8 mouse cellular contexts compared by ENCODE assay signal in the genomic region with DNA sequence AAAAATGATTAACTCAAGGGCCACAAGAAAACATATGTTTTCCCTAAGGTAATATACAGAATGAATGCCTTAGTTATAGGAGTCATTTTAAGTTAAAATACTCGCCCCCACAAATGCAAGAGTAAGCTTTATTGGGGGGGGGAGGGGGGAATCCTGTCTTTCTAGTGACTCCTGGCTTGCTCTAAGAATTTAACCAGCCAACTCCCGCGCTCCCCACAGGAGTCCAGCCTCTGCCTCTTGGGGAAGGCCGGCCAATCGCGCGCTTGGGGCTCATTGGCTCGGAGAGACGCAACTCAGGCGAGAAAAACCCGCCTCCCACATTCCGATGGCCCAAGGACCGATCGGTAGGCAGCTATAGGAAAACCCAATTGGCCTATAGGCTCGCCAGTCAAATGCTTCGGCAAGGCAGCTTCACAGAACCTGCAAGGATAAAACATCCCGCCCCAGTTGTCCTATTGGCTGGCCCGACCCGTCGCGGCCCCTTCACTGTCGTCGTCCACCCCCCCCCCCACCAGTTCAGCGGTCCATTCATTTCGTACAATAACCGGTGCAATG. TPM values are rescaled to one million over a fixed set of nuclear protein-coding genes. Genes with fewer than 3 reads are reported as not detected.
DNase-seq lines count a peak whose midpoint lies in the region; ATAC-seq lines count a peak whose summit lies in the region.

No protein-coding gene starts in this region.

- H3K27ac ChIP-seq in heart, embryonic 11.5 days (ENCODE audit: low read depth, low read length): peak overlapping the region; percentile 89
- peak overlapping the region; percentile 98 for H3K27ac ChIP-seq in kidney, embryonic 16.5 days (ENCODE audit: low read length)

- peak overlapping the region; percentile 99 for H3K4me3 ChIP-seq in erythroblast, embryonic 14.5 days (replicated peaks)
- peak overlapping the region; percentile 88 for H3K4me3 ChIP-seq in heart, embryonic 11.5 days (ENCODE audit: low read depth, low read length)
- H3K4me3 ChIP-seq in kidney, embryonic 16.5 days (ENCODE audit: low read length): peak overlapping the region; percentile 55

- ATAC-seq in heart, embryonic 11.5 days (replicated peaks; ENCODE audit: insufficient number of reproducible peaks, low FRiP score, low TSS enrichment): peak; percentile 89
- ATAC-seq in kidney, embryonic 16.5 days (ENCODE audit: low FRiP score, low TSS enrichment): peak; percentile 95

- peaks cover 76% of the 10 kb centered on the region for H3K36me3 ChIP-seq in erythroblast, embryonic 14.5 days (ENCODE audit: control insufficient read depth)
- H3K36me3 ChIP-seq in heart, embryonic 11.5 days (ENCODE audit: control insufficient read depth, insufficient read depth, low read length): peaks cover 19% of the 10 kb centered on the region
- H3K36me3 ChIP-seq in kidney, embryonic 16.5 days (ENCODE audit: insufficient read depth, low read length): peaks cover 35% of the 10 kb centered on the region

- H3K4me2 ChIP-seq in heart, embryonic 11.5 days: peak overlapping the region; percentile 75
- peak overlapping the region; percentile 60 for H3K4me2 ChIP-seq in kidney, embryonic 16.5 days (replicated peaks; ENCODE audit: low read depth, low read length)

- under 1% methylated on average over 26 of the region's 26 CpGs for WGBS in heart, embryonic 11.5 days (ENCODE audit: insufficient replicate concordance)
- under 1% methylated on average over 26 of the region's 26 CpGs for WGBS in kidney, embryonic 16.5 days

- H3K9me3 ChIP-seq in erythroblast, embryonic 14.5 days (ENCODE audit: control insufficient read depth, low read length): no peaks in the 10 kb centered on the region
- no peaks in the 10 kb centered on the region for H3K9me3 ChIP-seq in heart, embryonic 11.5 days (replicated peaks; ENCODE audit: control insufficient read depth, low read length)
- no peaks in the 10 kb centered on the region for H3K9me3 ChIP-seq in kidney, embryonic 16.5 days (ENCODE audit: low read length)

- H3K9ac ChIP-seq in heart, embryonic 11.5 days (ENCODE audit: low read depth, low read length): peak overlapping the region; percentile 98
- H3K9ac ChIP-seq in kidney, embryonic 16.5 days (replicated peaks; ENCODE audit: low read length): peak overlapping the region; percentile 81

- H3K4me1 ChIP-seq in erythroblast, embryonic 14.5 days (ENCODE audit: control insufficient read depth): peaks cover 51% of the 10 kb centered on the region
- H3K4me1 ChIP-seq in heart, embryonic 11.5 days (ENCODE audit: control insufficient read depth, insufficient read depth, low read length): peaks cover 18% of the 10 kb centered on the region
- peaks cover 34% of the 10 kb centered on the region for H3K4me1 ChIP-seq in kidney, embryonic 16.5 days (ENCODE audit: insufficient read depth, low read length)

- no peaks in the 10 kb centered on the region for H3K27me3 ChIP-seq in erythroblast, embryonic 14.5 days (ENCODE audit: control insufficient read depth)
- H3K27me3 ChIP-seq in heart, embryonic 11.5 days (ENCODE audit: control insufficient read depth, insufficient read depth, low read length): no peaks in the 10 kb centered on the region
- H3K27me3 ChIP-seq in kidney, embryonic 16.5 days (ENCODE audit: insufficient read depth, low read length): no peaks in the 10 kb centered on the region

- peak; percentile 95 for DNase-seq in CD4-positive, CD25-positive, alpha-beta regulatory T cell, adult 2 months (ENCODE audit: low read depth, low spot score)
- peak; percentile 93 for DNase-seq in brain, embryonic 18.5 days (ENCODE audit: low read depth, low spot score)
- peak; percentile 97 for DNase-seq in liver
- DNase-seq in monocyte, adult 2 months (ENCODE audit: low read depth in 1 of 2, low spot score in 2 of 2): peak; percentile 77 to 80
- peak; percentile 94 to 95 for DNase-seq in spleen, postnatal 36 days (ENCODE audit: low spot score in 2 of 2)

RNA-seq across cellular contexts. Expression of gene Cbx5, which starts 0.4 kb away (rescaled TPM):
- polyA plus RNA-seq in erythroblast, embryonic 14.5 days (2012): 0.74 and 0.95 TPM in 2 replicates
- polyA plus RNA-seq in heart, embryonic 11.5 days (2014; fragmentation: Nextera tagmentation; extraction: Ambion mirVana): 139 and 146 TPM in 2 replicates
- 109 and 120 TPM in 2 replicates for polyA plus RNA-seq in kidney, embryonic 16.5 days (2015; fragmentation: Nextera tagmentation; extraction: Ambion mirVana)

RNA-seq across cellular contexts. Expression of gene Hnrnpa1, which starts 1.0 kb away (rescaled TPM):
- 6.0 and 6.4 TPM in 2 replicates for polyA plus RNA-seq in erythroblast, embryonic 14.5 days (2012)
- polyA plus RNA-seq in heart, embryonic 11.5 days (2014; fragmentation: Nextera tagmentation; extraction: Ambion mirVana): 572 and 590 TPM in 2 replicates
- polyA plus RNA-seq in kidney, embryonic 16.5 days (2015; fragmentation: Nextera tagmentation; extraction: Ambion mirVana): 831 and 924 TPM in 2 replicates

RNA-seq across cellular contexts. Expression of gene Nfe2, which starts 19.0 kb away (rescaled TPM):
- polyA plus RNA-seq in erythroblast, embryonic 14.5 days (2012): 46.0 and 48.8 TPM in 2 replicates
- polyA plus RNA-seq in heart, embryonic 11.5 days (2014; fragmentation: Nextera tagmentation; extraction: Ambion mirVana): 21.9 and 24.2 TPM in 2 replicates
- 3.8 and 4.2 TPM in 2 replicates for polyA plus RNA-seq in kidney, embryonic 16.5 days (2015; fragmentation: Nextera tagmentation; extraction: Ambion mirVana)

RNA-seq across cellular contexts. Expression of gene Copz1, which starts 33.3 kb away (rescaled TPM):
- 8.2 and 9.1 TPM in 2 replicates for polyA plus RNA-seq in erythroblast, embryonic 14.5 days (2012)
- 217 and 221 TPM in 2 replicates for polyA plus RNA-seq in heart, embryonic 11.5 days (2014; fragmentation: Nextera tagmentation; extraction: Ambion mirVana)
- polyA plus RNA-seq in kidney, embryonic 16.5 days (2015; fragmentation: Nextera tagmentation; extraction: Ambion mirVana): 324 and 333 TPM in 2 replicates

Comparison
In these comparisons a context has a peak if more than half of its experiments do, and no peak if none do; other contexts are left out.
1. Peak in every context shown above with its lines: DNase-seq, ATAC-seq, H3K4me3 ChIP-seq and H3K27ac ChIP-seq.
2. RNA of gene Cbx5, which starts 0.4 kb away (polyA plus RNA-seq): 139 to 146 TPM in heart, embryonic 11.5 days and 109 to 120 TPM in kidney, embryonic 16.5 days; 0.74 to 0.95 TPM in erythroblast, embryonic 14.5 days; every median in the first group is over 10 times any median in the second.
3. RNA of gene Hnrnpa1, which starts 1.0 kb away (polyA plus RNA-seq): 831 to 924 TPM in kidney, embryonic 16.5 days and 572 to 590 TPM in heart, embryonic 11.5 days; 6.0 to 6.4 TPM in erythroblast, embryonic 14.5 days; every median in the first group is over 10 times any median in the second.